10 mouse cellular contexts compared by ENCODE assay signal in genomic region chr7:30289714-30290399, GRCm38 (mm10). TPM values are rescaled to one million over a fixed set of nuclear protein-coding genes. Genes with fewer than 3 reads are reported as not detected.
DNase-seq lines count a peak whose midpoint lies in the region; ATAC-seq and TF ChIP-seq lines count a peak whose summit lies in the region.
"Had no signal": no experiment of that assay in that cellular context is flagged by ENCODE, and none has a peak within 500 bp of the region (broad histone marks: within the 10 kb centered on the region; RNA-seq: fewer than 3 reads in every experiment).

No protein-coding gene starts in this region.

- no peak overlapping the region for H3K9ac ChIP-seq in heart, postnatal 0 days (replicated peaks; ENCODE audit: low read depth, low read length)

- TF ChIP-seq CTCF in heart, postnatal 0 days (IDR thresholded peaks at IDR 0.05; ENCODE audit: low read depth): 0 out of 2 replicates have a peak, but pooled peaks have one; percentile 5
- TF ChIP-seq CTCF in E14TG2a.4 (conservative IDR thresholded peaks at IDR 0.05; ENCODE audit: low read length): no peak

- no peak overlapping the region for H3K4me3 ChIP-seq in heart, postnatal 0 days (ENCODE audit: low read depth, low read length)
- H3K4me3 ChIP-seq in E14TG2a.4 (replicated peaks; ENCODE audit: low read length): peak overlapping the region; percentile 50
- H3K4me3 ChIP-seq in limb, embryonic 10.5 days: 0 out of 2 replicates have a peak overlapping the region, but pooled peaks have one; percentile 6

- no peak overlapping the region for H3K4me2 ChIP-seq in heart, postnatal 0 days (ENCODE audit: low read depth, low read length)

- H3K27ac ChIP-seq in heart, postnatal 0 days (ENCODE audit: low read depth): no peak overlapping the region
- H3K27ac ChIP-seq in limb, embryonic 10.5 days: peak overlapping the region; percentile 61

- intact Hi-C loops in heart, postnatal 36 days (cut with DNase I): no loop called here

- H3K27me3 ChIP-seq in heart, postnatal 0 days (ENCODE audit: control insufficient read depth, insufficient read depth, low read length): no peaks in the 10 kb centered on the region
- H3K27me3 ChIP-seq in E14TG2a.4 (ENCODE audit: insufficient read depth, low read length): no peaks in the 10 kb centered on the region
- H3K27me3 ChIP-seq in limb, embryonic 10.5 days (ENCODE audit: low read depth, poor library complexity, severe bottlenecking): peaks cover 12% of the 10 kb centered on the region; the same call in 1 of the 2 replicates

- no peak for TF ChIP-seq EP300 in heart, postnatal 0 days (IDR thresholded peaks at IDR 0.05; ENCODE audit: low read depth)

- 0 out of 2 replicates have a peak, but pooled peaks cover 6% of the 10 kb centered on the region for H3K4me1 ChIP-seq in heart, postnatal 0 days (ENCODE audit: control insufficient read depth, insufficient read depth)
- peaks cover 61% of the 10 kb centered on the region for H3K4me1 ChIP-seq in E14TG2a.4 (replicated peaks; ENCODE audit: low read depth, low read length)
- peaks cover 21% of the 10 kb centered on the region for H3K4me1 ChIP-seq in limb, embryonic 10.5 days

- 56% methylated on average over 10 of the region's 10 CpGs for WGBS in heart, postnatal 0 days
- 65% methylated on average over 10 of the region's 10 CpGs for WGBS in limb, embryonic 10.5 days

- peak; percentile 40; the same call in 1 of the 2 replicates for ATAC-seq in heart, postnatal 0 days (ENCODE audit: insufficient read depth, low read depth)

- H3K36me3 ChIP-seq in heart, postnatal 0 days (replicated peaks; ENCODE audit: control insufficient read depth, insufficient read depth, low read length): no peaks in the 10 kb centered on the region
- no peaks in the 10 kb centered on the region for H3K36me3 ChIP-seq in E14TG2a.4 (ENCODE audit: insufficient read depth, low read length)
- H3K36me3 ChIP-seq in limb, embryonic 10.5 days: peaks cover 21% of the 10 kb centered on the region

- no peaks in the 10 kb centered on the region for H3K9me3 ChIP-seq in heart, postnatal 0 days (replicated peaks; ENCODE audit: control insufficient read depth, low read length)
- H3K9me3 ChIP-seq in E14TG2a.4 (ENCODE audit: low read length): no peaks in the 10 kb centered on the region
- no peaks in the 10 kb centered on the region for H3K9me3 ChIP-seq in limb, embryonic 10.5 days (replicated peaks)

- DNase-seq in heart, postnatal 0 days (ENCODE audit: low spot score): no peak
- no peak for DNase-seq in heart, postnatal 36 days
- peak; percentile 48 for DNase-seq in embryo, embryonic 10 days (ENCODE audit: low spot score)
- peak; percentile 45 for DNase-seq in limb, embryonic 10.5 days (ENCODE audit: low spot score)
- no peak for DNase-seq in lung, adult 18-20 months
- no peak for DNase-seq in lung, postnatal 25 days (ENCODE audit: low spot score)
- DNase-seq in kidney, adult 9 months: no peak

RNA-seq across cellular contexts. Expression of gene Clip3, which starts 1.7 kb away (rescaled TPM):
- total RNA-seq in heart, postnatal 0 days (2014; rRNA removed; ENCODE audit: low replicate concordance): 4.3 and 22.4 TPM in 2 replicates
- 3.1 and 3.5 TPM in 2 replicates for polyA plus RNA-seq in heart, postnatal 0 days (2015; fragmentation: Nextera tagmentation; extraction: Ambion mirVana)
- 10 to 100 TPM in 1 of 2 experiments, 1 to 10 TPM in 1; 6.0 to 11.4 TPM for total RNA-seq in heart, postnatal 36 days (2021)
- polyA plus RNA-seq in limb, embryonic 10.5 days (2016; fragmentation: Nextera tagmentation; extraction: Ambion mirVana): 37.8 and 51.7 TPM in 2 replicates
- total RNA-seq: common myeloid progenitor, adult 5-6 weeks had no signal

RNA-seq across cellular contexts. Expression of gene Wdr62, which starts 9.6 kb away (rescaled TPM):
- 3.4 and 5.2 TPM in 2 replicates for total RNA-seq in heart, postnatal 0 days (2014; rRNA removed; ENCODE audit: low replicate concordance)
- 2.6 and 3.2 TPM in 2 replicates for polyA plus RNA-seq in heart, postnatal 0 days (2015; fragmentation: Nextera tagmentation; extraction: Ambion mirVana)
- total RNA-seq in heart, postnatal 36 days (2021): 1 to 10 TPM; 1.5 to 1.9 TPM
- 15.1 and 15.5 TPM in 2 replicates for polyA plus RNA-seq in limb, embryonic 10.5 days (2016; fragmentation: Nextera tagmentation; extraction: Ambion mirVana)

RNA-seq across cellular contexts. Expression of gene Thap8, which starts 10.0 kb away (rescaled TPM):
- not detected in 2 replicates for total RNA-seq in heart, postnatal 0 days (2014; rRNA removed; ENCODE audit: low replicate concordance)
- 0.33 and 0.41 TPM in 2 replicates for polyA plus RNA-seq in heart, postnatal 0 days (2015; fragmentation: Nextera tagmentation; extraction: Ambion mirVana)
- under 1 TPM; 0.22 to 0.35 TPM for total RNA-seq in heart, postnatal 36 days (2021)
- polyA plus RNA-seq in limb, embryonic 10.5 days (2016; fragmentation: Nextera tagmentation; extraction: Ambion mirVana): 0.15 and 0.25 TPM in 2 replicates
- total RNA-seq: common myeloid progenitor, adult 5-6 weeks; neutrophil, adult 5-6 weeks had no signal

RNA-seq across cellular contexts. Expression of gene Alkbh6, which starts 18.7 kb away (rescaled TPM):
- 40.0 and 57.2 TPM in 2 replicates for total RNA-seq in heart, postnatal 0 days (2014; rRNA removed; ENCODE audit: low replicate concordance)
- 63.5 and 71.2 TPM in 2 replicates for polyA plus RNA-seq in heart, postnatal 0 days (2015; fragmentation: Nextera tagmentation; extraction: Ambion mirVana)
- 10 to 100 TPM; 22.0 to 23.0 TPM for total RNA-seq in heart, postnatal 36 days (2021)
- polyA plus RNA-seq in limb, embryonic 10.5 days (2016; fragmentation: Nextera tagmentation; extraction: Ambion mirVana): 93.3 and 107 TPM in 2 replicates

RNA-seq across cellular contexts. Expression of gene Syne4, which starts 24.8 kb away (rescaled TPM):
- 0.34 and 1.1 TPM in 2 replicates for total RNA-seq in heart, postnatal 0 days (2014; rRNA removed; ENCODE audit: low replicate concordance)
- polyA plus RNA-seq in heart, postnatal 0 days (2015; fragmentation: Nextera tagmentation; extraction: Ambion mirVana): 1.6 TPM in 2 replicates
- 1 to 10 TPM in 1 of 2 experiments, under 1 TPM in 1; 0.81 to 1.3 TPM for total RNA-seq in heart, postnatal 36 days (2021)
- 52.9 and 92.3 TPM in 2 replicates for polyA plus RNA-seq in limb, embryonic 10.5 days (2016; fragmentation: Nextera tagmentation; extraction: Ambion mirVana)
- total RNA-seq: common myeloid progenitor, adult 5-6 weeks had no signal

Comparison
In these comparisons a context has a peak if more than half of its experiments do, and no peak if none do; other contexts are left out.
1. DNase-seq: peak in embryo, embryonic 10 days (single experiment) and limb, embryonic 10.5 days (single experiment); none in heart, postnatal 0 days (single experiment), heart, postnatal 36 days (0 of 2), lung, adult 18-20 months (0 of 2), lung, postnatal 25 days (single experiment) and kidney, adult 9 months (single experiment).